Mouse (Mus musculus) CH12.LX (cell line): ENCODE measurements at regions not wholly inside any gene's neighbourhood (a gene's known extent, or its start where the extent isn't known, plus 50 kb on each side); places are given as distances from the start of the nearest gene placed in this dataset.

Experiments
- DNase-seq: peaks from one replicate; pipeline ENCODE4 v3.0.0-alpha.2; 2013; ENCODE audit errors: extremely low read depth
- H3K27ac ChIP-seq: 2 replicates; pipeline ENCODE4 v1.5.1; 2012; ENCODE audit warnings: low read depth, mild to moderate bottlenecking, control low read depth, moderate library complexity; ENCODE audit not compliant: insufficient read depth
- H3K27me3 ChIP-seq: replicated peaks from 2 replicates; pipeline ENCODE3; 2012; ENCODE audit warnings: inconsistent platforms
- H3K36me3 ChIP-seq, 2 experiments: replicated peaks in 1 of 2; 2 replicates each; pipeline versions ENCODE3 to v1.6.1; 2012; ENCODE audit warnings: inconsistent platforms in 1 of 2, low read length in 1 of 2, mild to moderate bottlenecking in 1 of 2, mixed read lengths in 1 of 2, moderate library complexity in 1 of 2; ENCODE audit not compliant: control insufficient read depth in 1 of 2, insufficient read depth in 1 of 2
- H3K4me1 ChIP-seq, 2 experiments: 2 replicates each; pipeline ENCODE4 v1.6.1; 2012; ENCODE audit warnings: inconsistent platforms in 1 of 2, moderate library complexity in 1 of 2; ENCODE audit not compliant: insufficient read depth in 2 of 2, control insufficient read depth in 1 of 2
- H3K4me2 ChIP-seq: 2 replicates; pipeline ENCODE4 v1.6.1; 2012; ENCODE audit warnings: low read depth, mild to moderate bottlenecking, control low read depth; ENCODE audit not compliant: poor library complexity, insufficient read depth, severe bottlenecking
- H3K4me3 ChIP-seq, 3 experiments: fragments of 150-350 bp in 1 of 3; sonication (generic) in 1 of 3; replicated peaks in 1 of 3; 2 replicates each; pipeline versions ENCODE3 to v1.5.1; 2011 to 2012; ENCODE audit warnings: low read depth in 2 of 3, low read length in 2 of 3, mild to moderate bottlenecking in 2 of 3, moderate library complexity in 2 of 3, control low read depth in 1 of 3, improper control_type of control experiment in 1 of 3, inconsistent platforms in 1 of 3, mixed read lengths in 1 of 3; ENCODE audit not compliant: poor library complexity in 1 of 3
- H3K79me2 ChIP-seq: replicated peaks from 2 replicates; pipeline ENCODE4 v1.6.1; 2012; ENCODE audit warnings: mild to moderate bottlenecking, moderate library complexity; ENCODE audit not compliant: control insufficient read depth, poor library complexity, insufficient read depth, severe bottlenecking; ENCODE audit errors: extremely low read depth
- H3K9ac ChIP-seq: 2 replicates; pipeline ENCODE4 v1.6.1; 2012; ENCODE audit warnings: low read depth, mild to moderate bottlenecking, control low read depth, moderate library complexity; ENCODE audit not compliant: insufficient read depth
- H3K9me3 ChIP-seq: replicated peaks from 2 replicates; pipeline ENCODE3; 2012; ENCODE audit warnings: low read length, inconsistent platforms, mixed read lengths
- BHLHE40 ChIP-seq: IDR thresholded peaks from 2 replicates; pipeline ENCODE4 v1.6.1; 2011; ENCODE audit warnings: mild to moderate bottlenecking, low read depth, low read length, improper control_type of control experiment
- CHD2 ChIP-seq: IDR thresholded peaks from 2 replicates; pipeline ENCODE4 v1.6.1; 2011; ENCODE audit warnings: low read length, improper control_type of control experiment
- E2F4 ChIP-seq: IDR thresholded peaks from 2 replicates; pipeline ENCODE4 v1.6.1; 2011; ENCODE audit warnings: low read depth, low read length, improper control_type of control experiment; ENCODE audit not compliant: insufficient replicate concordance
- ELF1 ChIP-seq: IDR thresholded peaks from 2 replicates; pipeline ENCODE4 v1.6.1; 2014; ENCODE audit warnings: low read depth, mild to moderate bottlenecking, inconsistent platforms, low read length, improper control_type of control experiment
- EP300 ChIP-seq: IDR thresholded peaks from 2 replicates; pipeline ENCODE4 v1.6.1; 2011; ENCODE audit warnings: low read length, improper control_type of control experiment
- ETS1 ChIP-seq: conservative IDR thresholded peaks from 2 replicates; pipeline ENCODE4 v1.6.1; 2012; ENCODE audit warnings: low read depth, mild to moderate bottlenecking, inconsistent platforms, low read length, improper control_type of control experiment, moderate library complexity
- JUN ChIP-seq: IDR thresholded peaks from 2 replicates; pipeline ENCODE4 v1.6.1; 2011; ENCODE audit warnings: low read depth, mild to moderate bottlenecking, low read length, improper control_type of control experiment, moderate library complexity; ENCODE audit not compliant: insufficient read depth
- JUND ChIP-seq: conservative IDR thresholded peaks from 2 replicates; pipeline ENCODE4 v1.6.1; 2011; ENCODE audit warnings: low read depth, low read length, improper control_type of control experiment
- MAFK ChIP-seq: IDR thresholded peaks from 2 replicates; pipeline ENCODE4 v1.6.1; 2011; ENCODE audit warnings: low read length, improper control_type of control experiment; ENCODE audit not compliant: insufficient replicate concordance
- MAX ChIP-seq: IDR thresholded peaks from 2 replicates; pipeline ENCODE4 v1.6.1; 2011; ENCODE audit warnings: low read length, improper control_type of control experiment
- MEF2A ChIP-seq: IDR thresholded peaks from 2 replicates; pipeline ENCODE4 v1.6.1; 2014; ENCODE audit warnings: low read depth, mild to moderate bottlenecking, inconsistent platforms, low read length, improper control_type of control experiment, borderline replicate concordance
- MXI1 ChIP-seq: IDR thresholded peaks from 2 replicates; pipeline ENCODE4 v1.6.1; 2011; ENCODE audit warnings: mild to moderate bottlenecking, low read depth, low read length, improper control_type of control experiment
- MYC ChIP-seq: IDR thresholded peaks from 2 replicates; pipeline ENCODE4 v1.6.1; 2011; ENCODE audit warnings: low read depth, mild to moderate bottlenecking, improper control_type of control experiment, low read length
- NELFE ChIP-seq: IDR thresholded peaks from 2 replicates; pipeline ENCODE4 v1.6.1; 2011; ENCODE audit warnings: low read depth, low read length, improper control_type of control experiment
- POLR2A ChIP-seq: IDR thresholded peaks from 2 replicates; pipeline ENCODE4 v1.6.1; 2011; ENCODE audit warnings: low read depth, mild to moderate bottlenecking, improper control_type of control experiment, low read length
- POLR2AphosphoS2 ChIP-seq: IDR thresholded peaks from 2 replicates; pipeline ENCODE4 v1.6.1; 2011; ENCODE audit warnings: low read depth, low read length, improper control_type of control experiment
- RAD21 ChIP-seq: IDR thresholded peaks from 2 replicates; pipeline ENCODE4 v1.6.1; 2011; ENCODE audit warnings: low read depth, mild to moderate bottlenecking, low read length, improper control_type of control experiment, moderate library complexity
- RCOR1 ChIP-seq: conservative IDR thresholded peaks from 2 replicates; pipeline ENCODE4 v1.6.1; 2012; ENCODE audit warnings: low read depth, mild to moderate bottlenecking, inconsistent platforms, low read length, improper control_type of control experiment
- SMC3 ChIP-seq: IDR thresholded peaks from 2 replicates; pipeline ENCODE4 v1.6.1; 2011; ENCODE audit warnings: low read depth, low read length, improper control_type of control experiment
- TCF12 ChIP-seq: IDR thresholded peaks from 2 replicates; pipeline ENCODE4 v1.6.1; 2014; ENCODE audit warnings: low read depth, mild to moderate bottlenecking, inconsistent platforms, low read length, improper control_type of control experiment
- UBTF ChIP-seq: IDR thresholded peaks from 2 replicates; pipeline ENCODE4 v1.6.1; 2012; ENCODE audit warnings: low read depth, mild to moderate bottlenecking, inconsistent platforms, low read length, improper control_type of control experiment, moderate library complexity
- USF1 ChIP-seq: IDR thresholded peaks from 2 replicates; pipeline ENCODE4 v1.6.1; 2014; ENCODE audit warnings: low read depth, mild to moderate bottlenecking, inconsistent platforms, low read length, improper control_type of control experiment
- USF2 ChIP-seq: conservative IDR thresholded peaks from 2 replicates; pipeline ENCODE4 v1.6.1; 2011; ENCODE audit warnings: low read depth, low read length, improper control_type of control experiment
- ZC3H11A ChIP-seq: IDR thresholded peaks from 2 replicates; pipeline ENCODE4 v1.6.1; 2012; ENCODE audit warnings: low read depth, mild to moderate bottlenecking, inconsistent platforms, low read length, improper control_type of control experiment
- ZKSCAN1 ChIP-seq: IDR thresholded peaks from 2 replicates; pipeline ENCODE4 v1.6.1; 2012; ENCODE audit warnings: low read depth, inconsistent platforms, low read length, improper control_type of control experiment, borderline replicate concordance
- ZMIZ1 ChIP-seq: IDR thresholded peaks from 2 replicates; pipeline ENCODE4 v1.6.1; 2012; ENCODE audit warnings: low read depth, mild to moderate bottlenecking, inconsistent platforms, low read length, improper control_type of control experiment
- ZNF384 ChIP-seq: IDR thresholded peaks from 2 replicates; pipeline ENCODE4 v1.6.1; 2012; ENCODE audit warnings: low read depth, low read length, improper control_type of control experiment, inconsistent platforms
- dilution Hi-C: fragments of 300-500 bp; cut with MboI; formaldehyde crosslinking; loops from 2 replicates; pipeline ENCODE4 v1.14.3; 2020; ENCODE audit warnings: low sequenced_read_pairs; ENCODE audit not compliant: extremely low pct_unique_long_range_greater_than_20kb, extremely low pct_ligation_motif_present
- in situ Hi-C: fragments of 300-500 bp; cut with MboI; formaldehyde crosslinking; loops from 3 replicates; pipeline ENCODE4 v1.14.3; 2019; ENCODE audit warnings: low sequenced_read_pairs, low pct_ligation_motif_present, low pct_unique_long_range_greater_than_20kb, mixed read lengths

- H3K9ac ChIP-seq: no peak overlapping the region
- TF ChIP-seq UBTF: no peak
- no peak for TF ChIP-seq ZKSCAN1
- TF ChIP-seq CHD2: no peak
- no peak for TF ChIP-seq RCOR1
- TF ChIP-seq MEF2A: no peak
- TF ChIP-seq EP300: no peak
- no peak for TF ChIP-seq USF2
- no peak for TF ChIP-seq ZNF384
- TF ChIP-seq MYC: no peak
- no peak for TF ChIP-seq RAD21
- TF ChIP-seq USF1: no peak
- TF ChIP-seq POLR2AphosphoS2: no peak
- TF ChIP-seq ZMIZ1: no peak
- no peak for TF ChIP-seq NELFE
- no peak for TF ChIP-seq ETS1
- TF ChIP-seq POLR2A: no peak
- TF ChIP-seq, all 38 proteins: peak for 0
- Histone ChIP-seq H3K4me1 (peaks cover 5 to 6% of the 10 kb centered on the region in 2 experiments; a peak in 3 of 4 replicates), H3K27me3 (no peaks in the 10 kb centered on the region), H3K4me3 (no peak overlapping the region), H3K27ac (no peak overlapping the region), H3K9me3 (no peaks in the 10 kb centered on the region), H3K4me2 (no peak overlapping the region), H3K79me2 (no peaks in the 10 kb centered on the region), H3K36me3 (no peaks in the 10 kb centered on the region)
- dilution Hi-C loops (no loop called here), in situ Hi-C loops (no loop called here)
- DNase-seq: no peak
Observed at GRCm38 (mm10) chr13:63998647-63999046, 90.4 kb downstream of the Hsd17b3 start.

- TF ChIP-seq MEF2A: no peak
- no peak for TF ChIP-seq MXI1
- TF ChIP-seq MAX: no peak
- TF ChIP-seq ZMIZ1: no peak
- TF ChIP-seq ELF1: no peak
- no peak for TF ChIP-seq ETS1
- no peak for TF ChIP-seq JUND
- no peak for TF ChIP-seq ZNF384
- TF ChIP-seq TCF12: no peak
- TF ChIP-seq SMC3: no peak
- TF ChIP-seq USF2: no peak
- TF ChIP-seq MAFK: no peak
- no peak for TF ChIP-seq CHD2
- TF ChIP-seq POLR2AphosphoS2: no peak
- no peak for TF ChIP-seq ZC3H11A
- no peak for TF ChIP-seq RCOR1
- no peak for TF ChIP-seq BHLHE40
- no peak for TF ChIP-seq JUN
- no peak for TF ChIP-seq POLR2A
- no peak for TF ChIP-seq E2F4
- TF ChIP-seq, all 38 proteins: peak for 0
- Histone ChIP-seq H3K9me3 (no peaks in the 10 kb centered on the region), H3K27ac (no peak overlapping the region), H3K4me3 (no peak overlapping the region), H3K36me3 (no peaks in the 10 kb centered on the region), H3K4me2 (no peak overlapping the region), H3K9ac (no peak overlapping the region), H3K27me3 (no peaks in the 10 kb centered on the region), H3K79me2 (no peaks in the 10 kb centered on the region), H3K4me1 (no peaks in the 10 kb centered on the region)
- dilution Hi-C loops: no loop called here
- in situ Hi-C loops: no loop called here
- DNase-seq: no peak
Observed at GRCm38 (mm10) chr13:63993857-63994477, 95.1 kb downstream of the Hsd17b3 start.
